Mouse (Mus musculus) embryo, embryonic 9.5 days (tissue): ENCODE results near the gene S100a3.

ENCODE experiments used
- DNase-seq: peaks from one replicate; pipeline ENCODE4 v3.0.0-alpha.2; 2017; ENCODE audit errors: extremely low spot score

S100a3 gene

DNA sequence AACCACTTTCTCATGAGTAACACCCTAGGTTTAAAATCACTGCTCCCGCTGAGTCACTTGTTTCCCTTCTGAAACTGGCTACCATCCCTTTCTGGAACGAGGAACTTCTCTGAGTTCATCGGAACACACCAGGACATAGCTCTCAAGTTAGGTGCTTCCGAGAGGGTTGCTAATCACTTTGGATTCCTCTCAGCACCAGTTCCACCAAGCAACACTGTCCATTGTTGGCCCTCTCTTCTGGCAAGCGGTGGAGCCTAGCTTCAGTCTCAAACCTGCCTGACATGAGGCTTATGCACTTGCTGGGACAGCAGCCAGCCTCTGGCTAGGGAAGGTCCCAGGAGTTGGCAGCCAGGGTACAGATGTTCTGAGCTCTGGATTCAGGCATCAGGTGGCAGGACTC is 14.3 kb downstream of the S100a3 start:
- no peak for DNase-seq

DNA sequence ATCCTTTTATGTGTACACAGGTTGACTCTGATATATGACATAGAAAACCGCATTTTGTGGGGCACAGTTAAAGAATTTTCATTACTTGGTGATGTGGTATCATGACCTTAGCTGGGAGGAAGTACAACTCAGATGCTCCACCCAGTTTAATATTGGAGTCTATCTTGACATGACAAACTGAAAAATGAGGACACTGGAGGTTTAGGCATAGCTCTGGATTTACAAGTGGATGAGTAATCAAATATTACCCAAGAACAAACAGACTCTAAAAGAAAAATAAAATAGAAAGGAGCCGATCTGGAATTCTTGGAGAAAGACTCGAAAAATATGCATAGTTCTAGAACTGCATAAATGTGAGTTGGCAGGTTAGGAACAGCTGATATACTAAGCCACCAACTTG is 14.9 kb downstream of the S100a3 start:
- DNase-seq: no peak

- DNase-seq: no peak
Observed at GRCm38 (mm10) chr3:90576351-90577001, 16.1 kb downstream of the S100a3 start.

GRCm38 (mm10) chr3:90579433-90579832 is 19.1 kb downstream of the S100a3 start:
- DNase-seq: no peak

- DNase-seq: no peak
Observed at GRCm38 (mm10) chr3:90581141-90581540, 20.8 kb downstream of the S100a3 start.

DNA sequence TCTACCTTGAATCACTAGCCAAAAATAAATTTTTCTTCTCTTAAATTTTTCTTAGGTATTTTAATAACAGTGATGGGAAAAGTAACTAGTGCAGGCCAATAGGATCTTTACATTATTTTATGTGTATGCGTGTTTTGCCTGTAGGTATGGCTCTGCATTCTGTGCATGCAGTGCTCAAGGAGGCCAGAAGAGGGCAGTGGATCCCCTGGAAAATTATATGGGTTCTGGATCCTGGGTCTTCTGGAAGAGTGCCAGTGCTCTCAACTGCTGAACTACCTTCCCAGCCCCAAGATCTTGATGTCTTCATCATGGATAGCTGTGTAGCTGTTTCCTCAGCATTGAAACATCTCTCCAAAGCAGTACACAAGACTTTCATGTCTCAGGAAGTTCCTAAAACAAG is 21.8 kb downstream of the S100a3 start:
- no peak for DNase-seq

GRCm38 (mm10) chr3:90582556-90582955 is 22.2 kb downstream of the S100a3 start:
- DNase-seq: no peak

DNA sequence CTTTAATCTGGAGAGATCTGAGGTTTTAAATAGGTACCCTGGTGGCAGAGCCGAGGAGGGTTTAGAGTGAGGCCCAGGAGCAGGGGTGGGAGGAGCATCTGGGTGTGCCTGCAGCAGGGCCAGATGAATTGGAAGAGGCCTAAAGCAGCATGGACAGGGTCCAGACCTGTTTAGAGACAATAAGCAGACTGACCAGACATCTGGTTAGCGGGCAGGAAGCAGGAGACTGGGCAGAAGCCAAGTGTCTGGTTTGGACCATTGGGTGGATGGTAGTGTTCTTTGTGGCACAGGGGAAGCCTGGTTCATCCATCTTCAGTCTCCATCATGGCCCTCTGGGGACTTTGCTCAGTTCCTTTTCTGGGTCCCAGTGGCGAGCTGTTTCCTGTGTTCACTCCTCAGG is 23.5 kb downstream of the S100a3 start:
- DNase-seq: no peak

- peak; percentile 73 for DNase-seq
Observed at GRCm38 (mm10) chr3:90585595-90585994, 25.2 kb downstream of the S100a3 start.

DNA sequence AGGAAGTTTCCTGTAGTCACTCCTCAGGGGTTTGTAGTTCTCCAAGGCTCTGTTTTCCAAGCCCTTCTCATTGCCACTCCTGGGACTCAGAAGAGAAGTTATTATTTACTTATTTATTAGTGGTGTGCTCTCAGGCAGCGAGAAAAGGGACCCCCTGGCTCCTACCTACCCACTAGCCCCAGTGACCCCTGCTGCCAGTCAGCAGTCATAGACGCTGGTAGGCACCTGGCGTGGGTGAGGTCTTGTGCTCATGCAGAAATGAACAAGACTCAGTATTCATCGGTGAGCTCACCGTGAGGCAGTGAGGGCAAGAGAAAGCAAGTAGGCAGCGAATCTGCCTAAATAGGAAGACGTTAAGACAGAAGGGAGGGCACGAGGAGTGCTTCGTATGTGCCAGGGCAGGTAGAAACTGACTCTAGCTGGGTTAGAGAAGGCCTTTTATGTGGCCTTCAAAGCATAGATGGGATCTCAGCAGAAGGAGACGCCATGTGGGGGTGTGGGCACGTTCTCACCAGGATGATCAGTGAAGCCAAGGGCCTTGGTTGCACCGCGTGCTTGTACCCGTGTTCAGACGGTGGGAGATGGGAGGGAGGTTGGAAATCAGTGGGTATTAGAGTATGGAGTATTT is 25.8 kb downstream of the S100a3 start:
- DNase-seq: no peak

- DNase-seq: no peak
Observed at GRCm38 (mm10) chr3:90586906-90587305, 26.5 kb downstream of the S100a3 start.

GRCm38 (mm10) chr3:90587361-90588101 is 27.2 kb downstream of the S100a3 start:
- DNase-seq: no peak

DNA sequence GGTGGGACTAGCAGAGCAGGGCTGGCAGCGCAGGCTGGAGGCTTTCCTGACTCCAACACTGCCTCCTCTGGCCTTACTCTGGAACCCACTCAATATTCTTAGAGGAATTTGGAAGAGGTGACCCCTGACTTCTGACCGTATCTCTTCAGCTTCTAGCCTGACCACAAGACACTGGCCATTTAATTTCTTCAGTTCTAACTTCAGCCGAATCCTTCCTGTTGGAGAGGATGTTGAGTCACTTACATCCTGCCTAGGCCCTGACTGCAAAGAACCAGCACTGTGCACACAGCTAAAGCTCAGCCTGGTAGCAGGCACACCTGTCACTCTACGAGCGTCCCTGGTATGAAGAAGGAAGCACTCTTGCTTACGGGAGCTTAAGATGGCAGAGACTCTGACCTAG is 29.0 kb downstream of the S100a3 start:
- DNase-seq: no peak

DNA sequence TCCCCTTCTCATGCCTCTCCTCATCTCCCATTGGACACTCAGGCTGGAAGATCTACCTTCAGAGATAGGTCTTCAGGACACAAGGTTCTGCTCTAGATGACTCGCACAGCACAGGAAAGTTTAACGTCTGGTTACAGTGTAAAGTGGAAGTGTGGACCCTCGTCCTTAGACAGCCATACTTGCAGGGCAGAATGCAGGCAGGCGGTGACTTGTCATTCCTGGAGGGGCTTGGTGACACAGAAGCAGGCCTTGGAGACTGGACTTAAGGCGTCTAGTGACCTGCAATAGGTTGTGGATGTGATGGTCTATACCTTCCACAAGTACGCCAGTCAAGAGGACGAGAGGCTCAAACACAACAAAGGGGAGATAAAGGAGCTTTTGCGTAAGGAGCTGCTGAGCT is 29.6 kb downstream of the S100a3 start, which contains the start of gene S100a2:
Gene S100a2, plus strand, starts transcription at position 301 of the 400 bp plus-strand sequence.
- DNase-seq: no peak

DNA sequence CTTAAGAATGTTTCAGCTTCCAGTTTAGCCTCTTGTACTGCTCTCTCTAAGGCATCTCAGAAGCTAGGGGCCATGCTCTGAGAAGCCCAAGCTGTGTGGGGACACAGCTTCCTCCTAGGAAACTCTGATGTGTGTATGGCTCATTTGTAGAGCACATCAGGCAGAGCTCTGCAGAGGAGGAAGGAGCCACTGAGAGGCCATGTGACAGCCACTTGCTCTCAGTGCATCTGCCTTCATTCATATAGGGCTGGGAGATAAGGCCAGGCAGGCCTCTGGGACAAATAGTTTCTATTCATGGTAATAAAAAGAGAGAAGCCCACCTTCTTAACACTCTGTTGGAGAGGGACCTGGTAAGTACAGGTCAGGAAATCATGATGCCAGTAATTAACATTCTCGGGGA is 34.1 kb downstream of the S100a3 start:
- DNase-seq: no peak

DNA sequence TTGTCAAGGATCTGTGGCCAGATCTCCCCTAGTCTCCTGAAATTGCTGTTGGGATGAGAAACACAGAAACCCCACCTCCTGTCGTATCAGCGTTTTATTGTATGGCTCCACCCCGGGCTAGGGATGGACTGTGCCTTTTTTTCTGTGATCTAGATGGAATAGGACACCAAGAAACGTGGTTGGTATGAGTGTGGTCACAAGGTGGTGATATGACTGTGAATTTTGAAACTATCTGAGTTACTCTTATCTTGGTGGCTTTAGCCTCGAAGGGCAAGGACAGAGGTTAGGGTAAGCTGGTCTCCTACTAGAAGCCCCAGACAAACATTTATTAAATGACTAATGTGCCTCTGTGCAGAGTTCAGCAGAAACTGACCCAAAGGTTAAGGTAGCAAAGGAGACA is 35.2 kb downstream of the S100a3 start:
- no peak for DNase-seq

GRCm38 (mm10) chr3:90596810-90597209 is 36.4 kb downstream of the S100a3 start:
- DNase-seq: no peak

- DNase-seq: no peak
Observed at GRCm38 (mm10) chr3:90597736-90598135, 37.4 kb downstream of the S100a3 start.

- DNase-seq: no peak
Observed at GRCm38 (mm10) chr3:90598212-90598611, 37.8 kb downstream of the S100a3 start.

- DNase-seq: no peak
Observed at GRCm38 (mm10) chr3:90599401-90599800, 39.0 kb downstream of the S100a3 start.

DNA sequence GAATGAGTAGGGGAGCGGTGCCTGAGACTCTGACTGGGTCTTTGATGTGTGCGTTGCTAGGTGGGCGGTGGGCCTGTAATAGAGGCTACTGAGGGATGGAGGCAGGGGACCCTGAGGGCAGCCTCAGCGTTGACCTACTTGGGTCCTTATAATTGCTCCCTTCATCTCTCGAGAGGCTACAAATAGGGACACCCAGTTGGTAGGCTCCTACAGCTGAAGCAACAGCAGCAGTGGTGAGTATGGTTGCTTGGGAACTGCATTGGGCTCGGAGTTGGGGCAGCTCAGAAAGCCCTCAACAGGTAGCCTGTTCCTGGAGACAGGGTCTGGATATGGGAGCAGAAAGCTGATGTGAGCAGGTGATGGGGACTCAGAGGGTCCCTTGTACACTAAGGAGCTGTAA is 39.7 kb downstream of the S100a3 start:
- no peak for DNase-seq

DNA sequence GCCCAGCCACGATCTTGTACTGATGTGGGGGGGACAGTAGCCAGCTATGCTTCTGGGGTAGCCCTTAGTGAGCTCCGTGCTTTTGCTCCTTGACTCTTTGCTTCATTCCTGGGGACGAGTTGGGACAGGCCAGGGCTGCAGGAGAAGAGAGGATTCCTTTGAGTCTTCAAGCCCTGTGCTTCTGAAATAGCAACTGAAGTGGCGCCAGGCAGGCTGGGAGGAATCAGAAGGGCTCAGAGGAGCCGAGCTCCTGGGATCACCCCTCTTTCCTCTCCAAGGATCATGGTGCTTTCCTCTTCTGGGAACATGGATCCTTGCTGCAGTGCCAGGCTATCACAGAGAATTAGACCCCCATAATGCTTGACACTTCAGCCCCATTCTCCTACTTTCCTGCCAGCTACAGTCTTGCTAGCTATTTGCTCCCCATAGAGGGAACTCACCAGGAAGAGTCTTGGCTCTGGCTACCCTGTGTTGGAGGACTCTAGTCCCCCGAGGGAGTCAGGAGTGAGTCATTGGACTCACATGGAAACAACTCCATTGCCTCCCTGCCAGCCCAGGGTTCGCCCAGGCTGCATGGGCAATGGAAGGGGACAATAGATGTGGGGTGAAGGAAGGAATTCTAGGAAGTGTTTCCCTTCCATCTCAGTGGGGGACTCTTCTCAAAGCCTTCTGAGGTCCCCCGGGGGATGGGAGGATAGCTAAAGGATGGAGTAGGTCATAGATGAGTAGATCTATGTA is 40.2 kb downstream of the S100a3 start:
- no peak for DNase-seq
